Mouse (Mus musculus): Measurements from ENCODE around the gene Cdc25a.

- TF ChIP-seq CTCF (IDR thresholded peaks at IDR 0.05; ENCODE audit: low read depth) (no peak), EP300 (IDR thresholded peaks at IDR 0.05; ENCODE audit: low read depth) (no peak)
These were observed 21.0 kb upstream of the Cdc25a start for GRCm38 (mm10) chr9:109854341-109854740.
